Mouse (Mus musculus) midbrain, embryonic 16.5 days (tissue): ENCODE results near the gene AW011738. TPM values are rescaled to one million over a fixed set of nuclear protein-coding genes. Genes with fewer than 3 reads are reported as not detected.
A peak's percentile ranks its signal among the peaks of the same experiment; 100 is the strongest.

Experiments
- ATAC-seq: fragments of 200-750 bp; cut with Nextera tagmentation; 2 replicates; pipeline ENCODE4 v1.8.0; 2017; ENCODE audit warnings: moderate TSS enrichment
- H3K27ac ChIP-seq: fragments of 300-500 bp; sonication (generic); 2 replicates; pipeline ENCODE4 v1.5.1; 2014; ENCODE audit warnings: mild to moderate bottlenecking, low read length, mixed read lengths
- H3K27me3 ChIP-seq: fragments of 300-500 bp; sonication (generic); 2 replicates; pipeline ENCODE4 v1.6.1; 2014; ENCODE audit warnings: low read depth, low read length, mixed read lengths; ENCODE audit not compliant: control insufficient read depth, insufficient read depth
- H3K36me3 ChIP-seq: fragments of 300-500 bp; sonication (generic); 2 replicates; pipeline ENCODE4 v1.6.1; 2014; ENCODE audit warnings: mild to moderate bottlenecking, low read length, moderate library complexity, mixed read lengths; ENCODE audit not compliant: control insufficient read depth, insufficient read depth
- H3K4me1 ChIP-seq: fragments of 300-500 bp; sonication (generic); 2 replicates; pipeline ENCODE4 v1.6.1; 2014; ENCODE audit warnings: mild to moderate bottlenecking, low read length, mixed read lengths; ENCODE audit not compliant: control insufficient read depth, insufficient read depth
- H3K4me2 ChIP-seq: fragments of 300-500 bp; sonication (generic); 2 replicates; pipeline ENCODE4 v1.6.1; 2014; ENCODE audit warnings: mild to moderate bottlenecking, low read length, mixed read lengths
- H3K4me3 ChIP-seq: fragments of 300-500 bp; sonication (generic); 2 replicates; pipeline ENCODE4 v1.5.1; 2014; ENCODE audit warnings: low read depth, mild to moderate bottlenecking, low read length, moderate library complexity, mixed read lengths
- H3K9ac ChIP-seq: fragments of 300-500 bp; sonication (generic); 2 replicates; pipeline ENCODE4 v1.6.1; 2014; ENCODE audit warnings: low read depth, low read length, mixed read lengths
- H3K9me3 ChIP-seq: fragments of 300-500 bp; sonication (generic); replicated peaks from 2 replicates; pipeline ENCODE4 v1.6.1; 2014; ENCODE audit warnings: mild to moderate bottlenecking, low read length, mixed read lengths; ENCODE audit not compliant: control insufficient read depth, poor library complexity, severe bottlenecking
- WGBS: fragments of 180-500 bp; shearing (Covaris S2); extraction: QIAGEN DNeasy Blood & Tissue Kit; methylation state at CpG from one replicate; pipeline ENCODE4 v1.1.7; 2014; 5-methylcytosine and 5-hydroxymethylcytosine counted together
- polyA plus RNA-seq: library from polyadenylated mRNA; unstranded; fragments of >200 nt; fragmentation: Nextera tagmentation; extraction: Ambion mirVana; gene quantifications from 2 replicates; pipeline ENCODE4 v1.2.1, GENCODE M21; 2015

The AW011738 gene
- polyA plus RNA-seq, 1 experiment from 2014 or later: 4.2 TPM

GRCm38 (mm10) chr4:156195927-156196870 lies 6.9 kb upstream of the AW011738 start:
- 3% methylated on average over 35 of the region's 35 CpGs for WGBS
- peaks cover 26% of the 10 kb centered on the region for H3K4me1 ChIP-seq

GRCm38 (mm10) chr4:156197131-156197828 lies 5.8 kb upstream of the AW011738 start, which contains the start of gene Agrn:
Gene Agrn (minus strand): TSS chr4:156197488.
- 1% methylated on average over 25 of the region's 88 CpGs for whole genome bisulfite sequencing
- H3K9me3 ChIP-seq: no peaks in the 10 kb centered on the region
- H3K9ac ChIP-seq: peak within 1 kb of the TSS; percentile 88
- H3K27me3 ChIP-seq: no peaks in the 10 kb centered on the region
- H3K27ac ChIP-seq: peak within 1 kb of the TSS; percentile 95
- peak within 1 kb of the TSS; percentile 83 for H3K4me3 ChIP-seq
- peaks cover 26% of the 10 kb centered on the region for H3K4me1 ChIP-seq
- H3K4me2 ChIP-seq: peak within 1 kb of the TSS; percentile 77
- peak; percentile 77 for ATAC-seq
- 0 out of 2 replicates have a peak, but pooled peaks cover 7% of the 10 kb centered on the region for H3K36me3 ChIP-seq

More at GRCm38 (mm10) chr4:156195927-156196870, 6.9 kb upstream of the AW011738 start:
- Histone ChIP-seq H3K9ac (peak overlapping the region; percentile 88), H3K36me3 (peaks cover 7% of the 10 kb centered on the region; the same call in 1 of the 2 replicates), H3K9me3 (no peaks in the 10 kb centered on the region), H3K27ac (peak overlapping the region; percentile 80), H3K4me2 (peak overlapping the region; percentile 77), H3K4me3 (peak overlapping the region; percentile 83), H3K27me3 (no peaks in the 10 kb centered on the region)
- ATAC-seq: no peak

- Histone ChIP-seq H3K9me3 (no peaks in the 10 kb centered on the region), H3K4me3 (peak overlapping the region; percentile 83), H3K4me1 (peaks cover 25% of the 10 kb centered on the region), H3K36me3 (0 out of 2 replicates have a peak, but pooled peaks cover 7% of the 10 kb centered on the region), H3K9ac (peak overlapping the region; percentile 65), H3K27me3 (no peaks in the 10 kb centered on the region), H3K27ac (peak overlapping the region; percentile 95), H3K4me2 (peak overlapping the region; percentile 57)
- ATAC-seq: peak; percentile 90
- 0% methylated on average over 26 of the region's 26 CpGs for WGBS
Measured at GRCm38 (mm10) chr4:156197829-156198205, 5.3 kb upstream of the AW011738 start.

GRCm38 (mm10) chr4:156200623-156201475 lies 2.3 kb upstream of the AW011738 start, which contains the start of gene Isg15:
Gene Isg15 (minus strand): TSS chr4:156200818.
- Histone ChIP-seq H3K27me3 (peaks cover 2% of the 10 kb centered on the region; the same call in 1 of the 2 replicates), H3K4me1 (peaks cover 20% of the 10 kb centered on the region), H3K27ac (no peak within 1 kb of the TSS), H3K9me3 (no peaks in the 10 kb centered on the region), H3K4me3 (no peak within 1 kb of the TSS), H3K9ac (no peak within 1 kb of the TSS), H3K4me2 (no peak within 1 kb of the TSS), H3K36me3 (no peaks in the 10 kb centered on the region)
- no peak for ATAC-seq
- WGBS: 63% methylated on average over 10 of the region's 10 CpGs

GRCm38 (mm10) chr4:156202462-156202893 lies 626 bp upstream of the AW011738 start:
- peak overlapping the region; percentile 57 for H3K4me3 ChIP-seq
- H3K4me1 ChIP-seq: peaks cover 15% of the 10 kb centered on the region
- no peaks in the 10 kb centered on the region for H3K9me3 ChIP-seq
- no peaks in the 10 kb centered on the region for H3K36me3 ChIP-seq
- peak overlapping the region; percentile 96 for H3K4me2 ChIP-seq
- WGBS: 44% methylated on average over 12 of the region's 12 CpGs
- ATAC-seq: no peak
- H3K27ac ChIP-seq: peak overlapping the region; percentile 14; the same call in 1 of the 2 replicates
- no peak overlapping the region for H3K9ac ChIP-seq
- peaks cover 2% of the 10 kb centered on the region; the same call in 1 of the 2 replicates for H3K27me3 ChIP-seq

GRCm38 (mm10) chr4:156203413-156204131 lies 468 bp downstream of the AW011738 start:
- peak; percentile 34 for ATAC-seq
- peaks cover 15% of the 10 kb centered on the region for H3K4me1 ChIP-seq
- peak overlapping the region; percentile 96 for H3K4me2 ChIP-seq
- H3K9me3 ChIP-seq: no peaks in the 10 kb centered on the region
- no peaks in the 10 kb centered on the region for H3K36me3 ChIP-seq
- H3K27ac ChIP-seq: peak overlapping the region; percentile 75
- under 1% methylated on average over 49 of the region's 49 CpGs for WGBS
- H3K4me3 ChIP-seq: peak overlapping the region; percentile 57
- peaks cover 2% of the 10 kb centered on the region; the same call in 1 of the 2 replicates for H3K27me3 ChIP-seq
- peak overlapping the region; percentile 69 for H3K9ac ChIP-seq

GRCm38 (mm10) chr4:156208872-156209271 lies 5.8 kb downstream of the AW011738 start:
- Histone ChIP-seq H3K27me3 (peaks cover 2% of the 10 kb centered on the region; the same call in 1 of the 2 replicates), H3K4me2 (no peak overlapping the region), H3K4me3 (no peak overlapping the region), H3K9ac (no peak overlapping the region), H3K4me1 (peaks cover 4% of the 10 kb centered on the region), H3K9me3 (no peaks in the 10 kb centered on the region), H3K27ac (no peak overlapping the region), H3K36me3 (no peaks in the 10 kb centered on the region)
- 92% methylated on average over 4 of the region's 4 CpGs for WGBS
- no peak for ATAC-seq
